Mouse (Mus musculus) thymus, postnatal 14 days (tissue): ENCODE measurements around the gene Ano3.

Experiments
- DNase-seq: peaks from one replicate; pipeline ENCODE4 v3.0.0; 2021

Gene Ano3

GRCm38 (mm10) chr2:110806302-110807093, 144.2 kb downstream of the Ano3 start:
- no peak for DNase-seq

GRCm38 (mm10) chr2:110795928-110796327, 154.8 kb downstream of the Ano3 start:
- DNase-seq = no peak

- DNase-seq = no peak
These were observed 155.3 kb downstream of the Ano3 start for GRCm38 (mm10) chr2:110795433-110795832.

GRCm38 (mm10) chr2:110787396-110787795, 163.3 kb downstream of the Ano3 start:
- no peak for DNase-seq

GRCm38 (mm10) chr2:110759434-110759833, 191.3 kb downstream of the Ano3 start:
- DNase-seq = no peak

- DNase-seq = no peak
These were observed 193.2 kb downstream of the Ano3 start for GRCm38 (mm10) chr2:110757556-110757955.

GRCm38 (mm10) chr2:110740493-110740892, 210.2 kb downstream of the Ano3 start:
- no peak for DNase-seq

- no peak for DNase-seq
These were observed 210.9 kb downstream of the Ano3 start for GRCm38 (mm10) chr2:110739781-110740180.

GRCm38 (mm10) chr2:110737981-110738380, 212.7 kb downstream of the Ano3 start:
- no peak for DNase-seq

- no peak for DNase-seq
These were observed 213.5 kb downstream of the Ano3 start for GRCm38 (mm10) chr2:110737236-110737635.

- no peak for DNase-seq
These were observed 224.6 kb downstream of the Ano3 start for GRCm38 (mm10) chr2:110726106-110726505.

GRCm38 (mm10) chr2:110722208-110722607, 228.5 kb downstream of the Ano3 start:
- DNase-seq = no peak

- DNase-seq = no peak
These were observed 229.4 kb downstream of the Ano3 start, which contains the start of gene Muc15 for GRCm38 (mm10) chr2:110721290-110721753. TSS of gene Muc15 (plus strand) at chr2:110721340.

- no peak for DNase-seq
These were observed 231.7 kb downstream of the Ano3 start for GRCm38 (mm10) chr2:110719051-110719450.

GRCm38 (mm10) chr2:110710055-110710720, 240.5 kb downstream of the Ano3 start:
- DNase-seq = no peak

- no peak for DNase-seq
These were observed 241.3 kb downstream of the Ano3 start for GRCm38 (mm10) chr2:110709436-110709835.

GRCm38 (mm10) chr2:110671071-110671624, 279.6 kb downstream of the Ano3 start:
- DNase-seq = no peak

GRCm38 (mm10) chr2:110663329-110663728, 287.4 kb downstream of the Ano3 start:
- no peak for DNase-seq

GRCm38 (mm10) chr2:110644846-110645245, 305.9 kb downstream of the Ano3 start:
- no peak for DNase-seq

GRCm38 (mm10) chr2:110644358-110644757, 306.4 kb downstream of the Ano3 start:
- no peak for DNase-seq
